Mouse (Mus musculus) G1E (cell line): ENCODE measurements around the gene Tmod1.

Experiments
- CTCF ChIP-seq: IDR thresholded peaks from 2 replicates; pipeline ENCODE4 v1.5.1; 2012; ENCODE audit warnings: low read depth, low read length, inconsistent platforms, mixed read lengths
- POLR2AphosphoS5 ChIP-seq: IDR thresholded peaks from 2 replicates; pipeline ENCODE4 v1.6.1; 2012; ENCODE audit warnings: low read depth, low read length, inconsistent platforms; ENCODE audit not compliant: insufficient replicate concordance
- TAL1 ChIP-seq: conservative IDR thresholded peaks from 2 replicates; pipeline ENCODE4 v1.6.1; 2012; ENCODE audit warnings: low read depth, low read length, inconsistent platforms, mixed read lengths

DNA sequence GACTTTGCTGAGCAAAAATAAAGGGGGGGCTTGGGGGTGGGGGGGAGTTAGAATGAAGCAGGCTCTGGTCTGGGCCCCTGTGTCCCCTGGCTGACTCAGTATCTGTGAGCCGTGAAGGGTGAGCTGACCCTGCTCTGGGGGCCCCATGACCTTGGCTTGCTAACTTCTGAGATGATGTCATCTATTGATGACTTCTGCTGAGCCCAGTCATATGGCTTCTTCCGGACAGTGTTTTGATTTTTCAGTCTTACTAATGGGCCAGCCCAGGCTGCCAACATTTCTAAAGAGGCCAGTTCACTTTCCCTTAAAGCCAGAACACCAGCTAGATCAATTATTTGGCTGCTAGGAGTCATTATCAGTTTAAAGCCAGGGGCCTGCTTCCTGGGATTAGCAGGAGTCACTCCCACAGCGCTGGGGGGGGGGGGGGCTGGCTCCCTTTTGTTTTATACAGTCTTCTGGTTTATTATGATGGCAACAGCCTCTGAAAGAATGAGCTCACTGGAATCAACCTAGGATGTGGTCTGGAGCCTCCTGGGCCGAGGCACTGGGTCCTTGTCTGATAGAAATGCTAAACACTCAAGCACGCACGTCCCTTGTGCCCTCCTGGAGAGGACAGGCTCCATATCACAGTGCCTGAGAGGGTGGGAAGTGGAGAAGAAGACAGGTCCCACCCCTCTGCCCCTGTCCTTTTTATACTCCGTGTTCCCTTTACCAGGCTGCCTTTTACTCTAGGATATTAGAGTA lies 3.2 kb downstream of the Tmod1 start:
- TF ChIP-seq CTCF (no peak), POLR2AphosphoS5 (no peak), TAL1 (no peak)
